Mouse (Mus musculus) heart, postnatal 36 days (tissue): ENCODE data around the gene Slc35e2. TPM values are rescaled to one million over a fixed set of nuclear protein-coding genes. Genes with fewer than 3 reads are reported as not detected.

Source experiments
- DNase-seq, 2 experiments: peaks; one replicate each; pipeline ENCODE4 v3.0.0; 2021 to 2022
- intact Hi-C: fragments of 180-260 bp; cut with DNase I; formaldehyde crosslinking; loops from one replicate; pipeline ENCODE4 v1.15.1; 2025
- total RNA-seq, 2 experiments: library from RNA; stranded (reverse); gene quantifications; 2 replicates each; pipeline ENCODE4 v1.2.3; 2021

Slc35e2 gene
- total RNA-seq, 2 experiments from 2014 or later, result 6.7 to 8.1 TPM

DNA sequence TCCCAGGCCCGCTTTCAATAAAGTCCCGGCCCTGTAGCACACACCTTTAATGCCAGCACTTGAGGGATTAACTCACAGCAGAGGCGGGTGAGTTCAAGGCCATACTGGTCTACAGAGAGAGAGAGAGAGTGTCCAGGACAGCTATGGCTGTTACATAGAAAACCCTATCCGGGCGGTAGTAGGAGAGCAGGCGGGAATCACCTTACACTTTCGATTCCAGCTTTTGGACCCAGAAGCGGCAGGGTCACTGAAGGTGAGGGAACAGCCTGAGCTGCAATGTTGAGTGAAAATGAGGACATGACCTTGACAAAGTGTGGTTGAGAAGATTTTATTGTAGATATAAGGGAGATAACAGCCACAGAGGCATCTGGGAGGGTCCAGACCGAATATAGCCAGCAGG lies 27.3 kb upstream of the Slc35e2 start:
- DNase-seq, result no peak
- intact Hi-C loops, result no loop called here

DNA sequence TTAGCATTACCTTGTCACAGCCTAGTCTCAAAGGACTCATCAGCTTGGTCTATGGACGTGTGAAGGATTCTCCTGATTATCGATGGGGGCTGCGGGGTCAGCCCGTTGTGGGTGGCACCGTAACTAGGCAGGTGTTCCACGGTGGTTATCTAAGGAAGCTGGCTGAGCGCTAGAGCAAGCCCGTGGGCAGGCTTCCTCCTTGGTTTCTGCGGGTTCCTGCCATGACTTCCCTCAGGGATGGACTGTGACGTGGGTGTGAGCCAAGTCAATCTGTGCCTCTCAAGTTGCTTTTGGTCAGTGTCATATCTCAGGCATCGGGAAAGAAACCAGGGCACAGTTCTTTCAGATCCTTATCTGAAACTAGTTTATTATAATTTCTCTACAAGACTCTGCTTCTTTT lies 26.3 kb upstream of the Slc35e2 start:
- intact Hi-C loops, result no loop called here
- DNase-seq, result no peak

DNA sequence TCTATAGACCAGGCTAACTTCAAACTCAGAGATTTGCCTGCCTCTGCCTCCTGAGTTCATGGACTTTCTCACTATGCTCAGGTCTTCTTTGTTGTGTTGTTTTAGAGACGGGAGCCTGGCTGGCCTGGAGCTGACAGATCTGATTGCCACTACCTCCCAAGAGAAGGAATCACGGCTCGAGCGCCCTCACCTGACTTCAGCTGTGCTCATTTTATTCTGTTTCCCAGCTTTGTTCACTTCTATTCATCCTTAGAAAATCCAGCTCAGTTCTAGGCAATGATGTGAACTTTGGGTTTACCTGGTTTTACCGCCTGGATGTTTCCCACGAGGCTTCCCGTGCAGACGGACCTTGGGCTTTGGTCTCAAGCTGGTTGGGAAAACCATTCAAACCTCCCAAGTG lies 25.7 kb upstream of the Slc35e2 start:
- no peak for DNase-seq
- intact Hi-C loops, result no loop called here

DNA sequence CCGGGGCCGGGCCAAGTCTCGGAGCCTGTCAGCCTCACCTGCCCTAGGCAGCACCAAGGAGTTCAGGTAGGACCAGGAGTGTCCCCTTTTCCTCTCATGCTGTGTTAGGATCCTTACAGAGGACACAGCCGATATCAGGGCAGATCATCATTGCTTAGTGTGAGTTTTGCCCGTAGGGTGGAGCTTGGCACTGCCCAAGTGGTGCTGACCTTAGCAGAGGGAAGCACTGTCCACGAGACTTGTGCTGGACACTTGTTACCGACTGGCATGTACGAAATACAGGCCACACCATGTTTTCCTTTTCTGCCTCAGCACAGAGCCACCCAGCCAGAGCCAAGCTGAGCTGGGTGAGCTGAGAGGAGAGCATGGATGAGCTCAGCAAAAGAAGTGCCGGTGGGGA lies 24.1 kb upstream of the Slc35e2 start:
- peak in 1 of 2 experiments; percentile 20 for DNase-seq

DNA sequence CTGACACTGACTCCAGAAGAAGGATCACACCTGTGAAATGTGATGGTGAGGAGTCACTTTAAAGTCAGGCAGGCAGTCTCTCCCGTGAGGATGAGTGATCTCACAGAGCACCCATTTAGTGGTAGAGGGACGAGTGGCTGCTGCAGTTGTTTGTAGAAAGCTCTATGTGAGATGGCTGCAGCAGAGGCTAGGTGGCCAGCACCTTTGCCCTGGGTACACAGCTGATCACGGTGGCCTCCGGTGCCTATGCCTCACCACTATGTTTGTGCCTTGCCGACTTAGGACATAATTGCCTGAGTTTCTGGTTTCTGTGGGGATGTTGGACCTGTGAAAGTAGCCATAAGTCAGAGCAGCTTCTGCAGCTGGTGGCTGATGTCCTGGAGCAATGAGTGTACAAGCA lies 23.5 kb upstream of the Slc35e2 start:
- no peak for DNase-seq
- intact Hi-C loops, result no loop called here

More for the DNA sequence above, 24.1 kb upstream of the Slc35e2 start:
- intact Hi-C loops, result no loop called here

DNA sequence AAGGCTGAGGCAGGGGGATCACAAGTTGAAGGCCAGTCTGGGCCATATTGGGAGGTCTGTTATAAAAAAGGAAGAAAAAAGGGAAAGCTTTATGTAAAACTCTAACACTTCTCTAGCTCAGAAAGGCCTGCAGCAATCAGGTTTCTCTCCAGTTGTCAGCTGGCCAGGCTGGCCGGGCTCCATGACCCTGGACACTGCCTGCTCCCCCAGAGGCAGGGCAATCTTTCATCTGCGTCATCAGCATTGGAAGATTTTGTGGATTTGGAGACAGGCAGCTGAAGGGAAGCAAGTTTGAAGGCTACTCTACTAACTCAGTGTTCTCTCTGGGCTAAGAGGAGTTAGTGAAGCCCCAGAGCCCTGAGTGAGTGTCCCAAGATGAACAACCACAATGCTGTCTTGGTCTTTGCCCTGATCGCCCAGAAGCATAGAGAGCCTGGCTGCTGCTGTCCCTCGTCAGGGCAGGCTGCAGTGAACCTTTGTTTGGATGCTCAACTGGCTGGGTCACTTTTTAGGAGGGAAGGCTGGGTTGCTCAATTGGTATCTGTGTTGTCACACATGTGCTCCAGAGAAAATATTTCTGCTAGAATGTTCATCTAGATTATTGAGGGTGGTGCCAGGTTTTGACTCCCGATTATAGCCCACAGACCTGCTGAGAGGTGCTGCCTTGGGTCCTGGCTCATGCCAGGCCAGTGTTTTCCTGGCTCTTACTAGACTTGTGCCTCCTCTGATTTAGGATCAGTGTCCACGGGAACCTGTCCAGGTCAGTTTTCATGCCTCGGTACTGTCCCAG lies 22.7 kb upstream of the Slc35e2 start:
- peak; percentile 64 to 75 for DNase-seq
- intact Hi-C loops, result no loop called here

DNA sequence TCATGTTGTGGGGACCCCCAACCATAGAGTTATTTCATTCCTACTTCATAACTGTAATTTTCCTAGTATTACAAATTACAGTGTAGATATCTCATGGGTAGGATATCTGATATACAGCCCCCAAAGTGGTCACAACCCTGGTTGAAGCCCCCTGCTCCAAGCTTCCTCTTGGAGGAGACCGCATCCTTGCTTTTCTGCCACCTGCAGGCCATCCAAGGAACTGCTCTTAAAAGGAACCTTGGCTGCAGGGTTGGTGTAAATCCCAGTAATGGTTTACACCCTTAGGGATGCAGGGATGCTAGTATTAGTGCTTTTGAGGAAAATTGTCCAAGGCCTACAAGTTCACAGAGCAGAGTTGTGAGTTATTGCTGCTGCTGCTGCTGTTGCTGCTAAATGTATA lies 20.8 kb upstream of the Slc35e2 start:
- intact Hi-C loops, result loop anchor here (1.0 kb wide), 1 partner anchor 99 kb away; no protein-coding TSS in a partner anchor
- DNase-seq, result peak; percentile 59 to 75

DNA sequence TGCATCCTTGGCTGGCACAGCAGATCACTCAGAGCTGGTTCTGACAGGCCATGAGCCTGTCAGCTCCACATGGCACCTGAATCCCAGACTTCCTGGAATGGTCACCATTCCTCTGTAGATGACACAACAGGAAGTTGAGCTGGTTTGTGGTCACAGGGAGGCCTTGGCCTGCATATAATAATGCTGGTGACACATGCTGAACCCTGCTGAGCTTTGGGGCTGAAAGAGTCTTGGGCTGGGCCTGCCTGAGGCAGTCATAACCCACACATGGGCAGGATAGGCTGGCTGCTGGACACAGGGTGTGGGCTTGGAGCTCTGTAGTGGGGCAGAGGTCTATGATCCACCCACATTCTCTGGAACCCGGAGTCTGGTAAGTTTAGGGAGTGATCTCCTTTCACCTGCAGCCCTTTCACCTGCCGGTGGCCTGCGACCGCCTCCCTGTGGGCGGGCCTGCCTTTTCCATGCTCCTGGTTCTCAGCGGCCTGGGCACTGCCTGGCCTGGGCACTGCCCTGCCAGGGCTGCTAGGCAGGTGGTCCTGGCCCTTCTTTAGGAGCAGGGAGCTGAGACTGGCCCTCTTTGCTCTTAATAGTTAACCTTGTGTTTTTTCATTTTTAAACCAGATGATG lies 18.8 kb upstream of the Slc35e2 start:
- no peak for DNase-seq
- intact Hi-C loops, result no loop called here

DNA sequence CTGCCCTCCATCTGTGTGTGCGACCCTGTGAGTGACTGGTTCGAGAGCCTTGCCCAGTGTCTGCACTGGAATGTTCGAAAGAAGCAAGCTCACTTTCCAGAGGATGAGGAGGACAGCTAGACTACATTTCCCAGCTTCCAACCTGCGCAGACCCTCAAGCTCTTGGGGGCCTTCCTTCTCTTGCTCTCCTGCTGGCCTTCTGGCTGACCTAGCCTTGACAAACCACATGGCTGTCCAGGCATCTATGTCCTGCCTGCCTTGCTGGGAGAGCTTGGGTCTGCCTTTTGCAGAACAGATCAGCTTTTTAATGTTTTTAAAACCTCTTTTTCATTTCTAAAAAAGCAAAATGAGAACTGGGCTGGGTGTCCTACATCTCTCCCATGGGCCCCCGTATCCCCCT lies 11.9 kb upstream of the Slc35e2 start:
- intact Hi-C loops, result no loop called here
- DNase-seq, result no peak

DNA sequence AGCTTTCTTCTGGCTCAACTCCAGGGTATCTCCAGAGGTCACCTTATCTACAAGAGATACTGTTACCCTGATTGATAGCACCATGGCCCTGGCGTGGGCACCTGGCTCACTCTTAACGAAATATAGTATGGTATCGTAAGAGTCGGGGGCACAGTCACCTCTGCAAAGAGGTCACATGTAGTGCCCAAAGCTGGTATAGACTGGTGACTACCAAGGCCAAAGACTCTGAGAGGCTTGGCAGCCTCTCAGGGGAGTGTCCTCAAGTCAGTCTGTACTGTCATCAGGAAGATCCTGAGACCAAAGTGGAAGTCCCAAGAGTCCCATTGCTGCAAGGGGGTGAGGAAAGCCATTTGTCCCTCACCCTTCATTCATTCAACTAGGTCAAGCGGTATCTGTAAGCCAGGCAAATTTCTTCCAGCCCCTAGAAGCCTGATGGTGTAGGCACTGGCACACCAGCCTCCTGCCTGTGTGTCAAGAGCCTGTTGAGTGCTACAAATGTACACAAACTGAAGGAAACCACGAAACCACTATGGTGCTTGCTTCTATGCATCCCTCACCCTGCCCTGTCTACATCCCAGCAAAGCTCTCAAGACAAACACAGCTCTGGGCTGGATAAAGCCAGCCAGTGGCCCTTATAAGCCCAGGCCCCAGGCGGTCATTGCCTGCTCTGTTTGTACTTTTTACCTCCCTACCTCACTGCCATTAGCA lies 10.1 kb upstream of the Slc35e2 start:
- no peak for DNase-seq
- intact Hi-C loops, result no loop called here

DNA sequence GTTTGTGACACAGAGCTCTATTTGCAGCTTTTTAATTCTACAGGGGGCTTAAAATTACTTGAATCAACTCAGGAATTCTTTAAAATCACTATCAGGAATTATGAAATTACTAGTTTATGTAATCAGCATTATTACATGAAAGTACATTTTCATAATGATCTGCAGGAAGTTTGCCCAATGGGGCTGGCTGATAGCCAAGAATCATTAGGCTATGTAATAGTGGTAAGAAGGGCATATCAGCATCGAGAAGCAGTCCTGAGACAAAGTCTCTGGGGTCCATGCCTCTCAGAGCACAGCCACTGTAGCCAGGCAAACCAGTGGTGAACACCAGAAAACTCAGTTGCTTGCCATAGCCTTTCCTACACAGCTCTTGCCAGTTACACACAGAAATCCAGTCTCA lies 7.4 kb upstream of the Slc35e2 start:
- intact Hi-C loops, result no loop called here
- DNase-seq, result no peak

DNA sequence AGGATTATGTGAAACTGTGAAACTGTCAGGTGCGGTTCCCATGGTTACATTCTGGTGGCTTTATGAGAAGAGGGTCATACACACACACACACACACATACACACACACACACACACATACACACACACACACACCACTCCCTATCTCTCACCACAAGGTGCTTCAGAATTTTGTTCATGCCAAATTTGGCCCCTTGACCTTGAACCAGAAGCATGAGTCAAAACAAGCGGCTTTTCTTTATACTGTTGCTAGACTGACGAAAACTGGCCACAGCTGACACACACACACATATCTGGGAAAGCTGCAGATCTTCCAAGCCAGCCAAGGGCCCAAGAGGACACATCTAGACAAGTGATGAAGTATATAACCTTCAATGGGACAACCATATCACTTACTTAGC lies 5.4 kb upstream of the Slc35e2 start:
- intact Hi-C loops, result no loop called here
- no peak for DNase-seq

DNA sequence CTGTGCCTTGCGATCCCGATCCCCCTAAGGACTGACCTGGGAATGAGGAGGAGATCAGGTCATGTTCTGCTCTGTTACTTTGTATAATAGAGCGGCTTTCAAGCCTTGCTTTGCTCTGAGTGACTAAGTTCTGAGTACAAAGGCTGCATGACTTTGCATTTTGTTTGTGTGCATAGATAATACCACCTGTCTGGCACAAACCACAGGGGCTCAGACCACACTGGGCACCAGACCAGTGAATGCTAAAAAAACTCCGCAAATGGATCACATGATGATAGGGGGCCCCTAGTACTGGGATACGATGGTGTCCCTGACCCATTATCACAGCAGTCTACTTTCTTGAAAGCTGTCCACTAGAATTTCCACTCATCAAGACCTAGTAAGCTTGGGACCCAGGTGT lies 4.6 kb upstream of the Slc35e2 start:
- no peak for DNase-seq
- intact Hi-C loops, result no loop called here

DNA sequence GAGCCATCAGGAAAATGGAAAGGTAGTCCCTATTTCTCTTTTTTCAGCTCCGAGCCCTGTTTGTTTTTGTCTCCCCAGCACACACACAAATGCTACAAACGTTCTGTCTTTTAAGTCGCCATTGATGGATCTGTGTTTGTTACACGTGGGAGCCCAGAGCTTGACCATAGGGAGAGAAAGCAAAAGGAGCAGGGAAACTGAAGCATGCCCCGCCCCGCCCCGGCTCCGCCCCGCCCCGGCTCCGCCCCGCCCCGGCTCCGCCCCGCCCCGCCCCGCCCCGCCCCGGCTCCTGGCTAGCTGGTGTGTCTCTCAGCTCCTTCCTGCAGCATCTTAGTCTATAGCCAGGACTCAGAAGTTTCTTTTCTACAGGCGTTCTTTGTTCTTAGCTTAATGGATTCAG lies 2.7 kb upstream of the Slc35e2 start:
- DNase-seq, result no peak
- intact Hi-C loops, result no loop called here

DNA sequence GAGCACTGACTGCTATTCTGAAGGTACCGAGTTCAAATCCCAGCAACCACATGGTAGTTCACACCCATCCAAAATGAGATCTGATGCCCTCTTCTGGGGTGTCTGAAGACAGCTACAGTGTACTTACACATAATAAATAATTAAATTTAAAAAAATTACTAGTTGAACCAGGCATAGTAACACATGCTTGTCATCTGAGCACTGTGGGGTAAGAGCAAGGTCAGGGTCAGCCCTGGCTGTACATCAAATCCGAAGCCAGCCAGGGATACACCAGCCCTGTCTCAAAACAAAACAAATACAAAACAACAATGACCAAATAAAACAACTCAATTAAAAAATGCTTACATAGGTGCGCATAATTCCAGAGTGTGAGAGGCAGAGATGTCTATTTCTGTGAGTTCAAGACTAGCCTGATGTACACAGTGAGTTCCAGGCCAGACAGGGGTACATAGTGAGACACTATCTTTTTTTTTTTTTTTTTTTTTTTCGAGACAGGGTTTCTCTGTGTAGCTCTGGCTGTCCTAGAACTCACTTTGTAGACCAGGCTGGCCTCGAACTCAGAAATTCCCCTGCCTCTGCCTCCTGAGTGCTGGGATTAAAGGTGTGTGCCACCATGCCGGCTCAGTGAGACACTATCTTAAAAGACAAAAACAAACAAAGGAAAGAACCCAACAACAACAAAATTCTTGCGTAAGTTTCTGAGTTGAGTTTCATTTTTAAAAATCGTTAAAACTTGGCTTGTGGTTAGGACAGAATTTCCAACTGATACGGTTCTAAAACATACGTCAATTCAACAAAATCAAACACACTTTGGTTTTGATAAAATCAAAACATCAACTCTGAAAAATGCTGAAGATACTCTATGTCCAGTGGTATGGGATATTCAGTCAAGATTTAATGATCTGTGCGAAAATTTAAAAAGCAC lies 1.1 kb upstream of the Slc35e2 start:
- DNase-seq, result no peak
- intact Hi-C loops, result no loop called here

DNA sequence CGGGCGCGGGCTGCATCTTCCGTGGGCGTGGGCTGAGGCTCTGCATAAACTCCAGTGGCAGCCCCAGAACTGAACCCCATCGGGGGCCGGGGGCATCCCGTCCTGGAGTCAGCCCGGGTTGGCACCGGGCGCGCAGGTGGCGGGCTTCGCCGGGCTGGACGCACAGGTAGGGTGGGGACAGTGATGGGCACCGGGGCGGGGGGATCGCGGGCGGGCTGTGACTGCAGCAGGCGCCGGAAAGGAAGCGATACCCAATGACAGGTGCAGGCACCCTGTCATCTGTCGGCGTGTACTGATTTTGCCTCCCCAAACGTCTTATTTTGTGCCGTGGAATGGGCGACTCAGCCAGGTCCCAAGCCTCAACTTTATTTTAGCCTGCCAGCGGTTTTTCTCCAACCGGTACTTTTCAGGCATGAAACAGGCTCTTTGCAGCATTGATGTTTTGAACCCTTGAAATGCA lies 811 bp downstream of the Slc35e2 start:
- intact Hi-C loops, result loop anchor here (1.0 kb wide), 1 partner anchor 22 kb away; the partner anchor contains the start of gene Cdk11b
- no peak for DNase-seq

DNA sequence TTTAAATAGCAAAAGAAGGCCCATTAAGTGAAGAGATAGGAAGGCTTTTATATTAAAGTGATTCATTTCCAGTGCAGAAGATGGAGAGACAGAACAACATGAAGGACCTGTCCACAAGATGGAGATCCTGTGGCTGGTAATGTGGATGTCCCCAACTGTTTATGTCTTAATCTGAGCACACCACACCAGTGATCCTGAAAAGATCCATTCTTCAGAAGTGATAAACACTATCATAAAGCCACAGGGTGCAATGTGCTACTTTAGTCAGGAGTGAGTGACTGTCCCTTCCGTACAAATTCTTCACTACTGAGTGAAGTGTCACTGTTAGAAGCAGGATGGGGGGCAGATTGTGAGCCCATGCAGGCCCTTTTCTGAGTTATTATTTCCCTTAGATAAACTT lies 1.5 kb downstream of the Slc35e2 start:
- no peak for DNase-seq
- intact Hi-C loops, result no loop called here

DNA sequence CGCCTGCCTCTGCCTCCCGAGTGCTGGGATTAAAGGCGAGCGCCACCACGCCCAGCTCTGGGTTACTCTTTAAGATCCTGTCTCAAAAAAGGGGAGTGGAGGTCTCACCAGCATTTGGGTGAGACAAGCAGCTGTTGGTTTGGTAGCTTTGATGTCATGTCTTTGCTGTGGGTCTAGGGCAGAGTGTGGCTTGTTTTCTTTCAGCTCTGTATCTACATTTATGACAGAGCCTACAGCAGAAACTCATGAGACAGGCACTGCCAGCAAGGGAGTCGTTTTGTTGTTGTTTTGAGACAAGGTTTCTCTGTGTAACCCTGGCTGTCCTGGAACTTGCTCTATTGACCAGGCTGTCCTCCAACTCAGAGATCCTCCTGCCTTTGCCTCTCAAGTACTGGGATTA lies 2.6 kb downstream of the Slc35e2 start:
- intact Hi-C loops, result no loop called here
- no peak for DNase-seq

DNA sequence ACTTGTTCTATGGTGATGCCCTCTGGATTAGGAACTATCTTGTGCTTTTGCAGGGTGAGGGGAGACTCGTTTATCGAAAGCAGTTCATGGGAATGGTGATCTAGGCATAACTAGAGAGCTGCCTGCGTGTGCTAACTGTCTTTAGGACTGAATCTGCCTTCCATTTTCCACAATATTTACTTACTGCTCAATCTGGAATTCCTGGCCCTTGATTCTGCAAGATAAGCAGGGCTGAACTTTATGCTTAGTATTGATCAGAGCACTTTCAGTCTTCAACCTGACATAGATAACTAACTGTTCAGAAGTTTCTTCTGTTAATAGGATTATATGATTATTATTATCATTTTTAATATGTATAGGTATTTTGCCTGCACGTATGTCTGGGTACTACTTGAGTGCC lies 3.9 kb downstream of the Slc35e2 start:
- no peak for DNase-seq

DNA sequence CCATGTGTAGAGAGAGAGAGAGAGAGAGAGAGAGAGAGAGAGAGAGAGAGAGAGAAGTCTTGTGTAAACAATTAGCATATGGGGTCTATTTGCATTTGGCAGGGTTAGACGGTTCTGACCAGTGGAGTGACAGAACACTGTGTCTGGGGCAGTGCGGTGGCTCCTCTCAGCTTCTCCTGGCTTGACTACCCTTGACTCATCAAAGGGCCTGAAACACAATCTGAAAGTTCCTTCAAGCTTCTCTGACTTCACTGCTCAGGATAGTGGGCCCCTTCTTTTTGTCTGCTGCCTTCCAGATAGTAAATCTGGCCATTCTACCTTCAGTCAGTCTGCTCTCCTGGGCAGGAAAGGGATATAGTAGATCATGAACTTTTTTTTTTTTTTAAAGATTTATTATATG lies 5.6 kb downstream of the Slc35e2 start:
- intact Hi-C loops, result no loop called here
- no peak for DNase-seq

More for the DNA sequence above, 3.9 kb downstream of the Slc35e2 start:
- intact Hi-C loops, result no loop called here

DNA sequence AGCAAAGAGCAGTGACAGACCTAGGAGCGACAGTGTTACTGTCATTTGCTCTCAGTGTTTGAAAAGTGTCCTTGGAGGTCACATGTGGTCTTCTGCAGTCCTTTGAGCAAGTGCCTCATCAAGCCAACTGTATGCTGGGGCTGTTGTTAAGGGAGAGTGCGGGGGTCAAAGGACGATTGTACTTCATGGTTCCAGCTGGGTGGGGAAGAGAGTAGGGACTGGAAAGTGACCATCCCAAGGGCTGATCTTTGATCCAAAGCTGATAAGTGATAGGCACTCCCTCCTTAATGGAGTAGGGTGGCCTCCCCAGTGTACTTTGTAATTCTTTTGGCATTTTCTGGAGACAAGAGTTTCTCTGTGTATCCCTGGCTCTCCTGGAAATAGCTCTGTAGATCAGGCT lies 10.6 kb downstream of the Slc35e2 start:
- intact Hi-C loops, result no loop called here
- DNase-seq, result no peak
